Mouse (Mus musculus) thymus, adult 2 months (tissue): ENCODE results near the gene Gm49358.

ENCODE experiments used
- CTCF ChIP-seq: fragments of 200-500 bp; IDR thresholded peaks from 2 replicates; pipeline ENCODE4 v1.5.1; 2012; ENCODE audit warnings: mild to moderate bottlenecking, control low read depth, low read length, moderate library complexity, borderline replicate concordance; ENCODE audit not compliant: control insufficient read depth, poor library complexity, insufficient read depth; ENCODE audit errors: extremely low read depth
- POLR2A ChIP-seq: fragments of 200-500 bp; IDR thresholded peaks from 2 replicates; pipeline ENCODE4 v1.6.1; 2012; ENCODE audit warnings: mild to moderate bottlenecking, low read length, control low read depth, moderate library complexity; ENCODE audit not compliant: control insufficient read depth, poor library complexity, insufficient read depth; ENCODE audit errors: extremely low read depth

DNA sequence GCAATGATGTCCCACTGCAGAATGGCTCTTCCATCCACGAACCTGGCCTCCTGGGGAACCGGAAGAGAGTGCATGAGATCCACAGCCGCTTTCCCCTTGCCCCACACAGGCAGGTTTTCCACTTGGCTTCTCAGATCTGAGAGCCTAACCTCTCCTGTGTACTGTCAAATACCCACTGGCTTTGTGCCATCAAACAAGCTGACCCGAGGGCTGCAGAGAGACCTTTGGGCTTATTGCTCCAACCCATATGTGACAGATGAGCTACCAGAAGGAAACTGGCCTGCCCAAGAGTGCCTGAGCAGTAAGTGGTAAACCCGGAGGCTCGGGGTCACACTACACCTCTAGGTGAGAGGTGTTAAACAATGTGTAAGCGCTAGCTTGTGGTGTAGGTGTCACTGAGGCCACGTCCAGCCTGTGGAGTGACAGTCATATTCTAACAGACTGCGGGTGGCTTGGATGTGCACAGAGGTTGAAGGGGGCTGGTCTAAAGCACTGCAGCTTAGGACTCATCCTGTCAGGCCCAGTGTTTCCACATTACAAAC is 83.2 kb downstream of the Gm49358 start:
- TF ChIP-seq CTCF (no peak), POLR2A (no peak)
